Mouse (Mus musculus) adrenal gland, postnatal 14 days (tissue): ENCODE data around the gene Pcsk7. TPM values are rescaled to one million over a fixed set of nuclear protein-coding genes. Genes with fewer than 3 reads are reported as not detected.

Experiments
- DNase-seq: peaks from one replicate; pipeline ENCODE4 v3.0.0; 2021; ENCODE audit warnings: mixed read lengths
- microRNA-seq, 2 experiments: library from miRNA; unstranded; fragments of <30 nt; microRNA quantifications; one replicate each; pipeline ENCODE4 v1.2.0; 2021
- total RNA-seq: library from RNA; stranded (reverse); gene quantifications from 2 replicates; pipeline ENCODE4 v1.2.3, GENCODE M21; 2021

Pcsk7 gene
- total RNA-seq, 1 experiment from 2014 or later, result 26.6 TPM

DNA sequence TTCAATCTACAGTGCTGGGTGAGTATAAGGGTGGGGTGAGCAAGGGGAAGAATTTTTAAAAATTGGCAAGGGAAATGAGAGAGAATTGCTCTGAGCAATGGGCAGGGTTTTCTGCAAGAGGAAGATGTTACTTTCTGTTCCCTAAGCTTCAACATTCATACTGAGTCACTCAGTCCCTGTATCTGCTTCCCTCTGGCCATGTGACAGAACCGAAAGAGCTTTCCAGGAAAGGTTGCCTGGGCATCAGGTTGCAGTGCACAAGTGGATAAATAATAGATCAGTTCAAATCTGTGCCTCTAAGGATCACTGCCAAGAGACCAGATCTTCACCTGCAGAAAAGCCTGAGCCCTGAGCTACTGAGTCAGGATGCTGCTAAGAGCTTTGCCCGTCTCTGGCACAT, 55.6 kb downstream of the Pcsk7 start:
- peak; percentile 50 for DNase-seq

DNA sequence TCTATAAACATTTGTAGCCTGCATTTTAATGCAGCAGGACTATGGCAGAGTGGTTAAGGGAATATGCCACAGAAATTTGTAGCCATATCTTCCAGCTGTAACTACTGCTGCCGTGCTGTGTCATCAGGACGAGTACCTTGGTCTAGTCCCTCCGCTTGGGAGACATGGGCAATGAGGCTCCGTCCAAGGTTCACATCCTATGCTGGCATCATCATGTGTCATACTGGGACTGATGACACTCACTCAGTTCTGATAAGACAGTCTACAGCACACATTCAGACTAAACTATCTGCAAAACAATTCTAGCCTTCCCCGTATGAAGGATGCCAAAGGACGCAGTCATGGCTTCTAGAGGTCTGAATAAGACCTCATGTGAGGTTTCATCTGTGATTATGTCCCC, 57.3 kb downstream of the Pcsk7 start:
- peak; percentile 49 for DNase-seq

DNA sequence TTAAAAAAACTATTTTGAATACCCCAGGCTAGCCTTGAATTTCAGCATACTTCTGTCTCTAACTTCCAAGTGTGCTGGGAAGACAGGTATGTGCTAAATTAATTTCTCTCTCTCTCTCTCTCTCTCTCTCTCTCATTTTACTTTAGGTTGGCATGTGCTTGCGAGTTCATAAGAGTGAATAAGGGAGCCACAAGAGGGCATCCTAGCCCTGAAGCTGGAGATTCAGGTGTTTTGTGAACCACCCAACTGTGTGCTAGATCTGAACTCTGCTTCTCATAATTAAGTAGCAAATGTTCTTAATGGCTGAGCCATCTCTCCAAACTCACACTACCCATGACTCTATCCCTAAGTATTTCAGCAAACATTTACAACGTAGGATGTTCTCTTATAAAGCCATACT, 70.6 kb downstream of the Pcsk7 start:
- no peak for DNase-seq

Small RNA genes lying within 50 kb of the gene (microRNA-seq; reads per million reads assigned to microRNA genes)
- gene Mir7087, result 0.85 to 1.5 reads per million in 2 experiments

Other genes starting within 250 kb of the Pcsk7 start
- gene Cep164, start 77.8 kb upstream of the Pcsk7 start, total RNA-seq, result 12.4 and 13.1 TPM in 2 replicates
- 25.2 and 25.6 TPM in 2 replicates for gene Bace1, start 67.9 kb upstream of the Pcsk7 start, total RNA-seq
- 39.0 and 40.0 TPM in 2 replicates for gene Rnf214, start 414 bp downstream of the Pcsk7 start, total RNA-seq
- 57.9 and 85.1 TPM in 2 replicates for gene Tagln, start 29.6 kb downstream of the Pcsk7 start, total RNA-seq
- 177 and 178 TPM in 2 replicates for gene Sidt2, start 48.8 kb downstream of the Pcsk7 start, total RNA-seq
- gene Pafah1b2, start 106.2 kb downstream of the Pcsk7 start, total RNA-seq, result 132 and 135 TPM in 2 replicates
- 53.9 and 56.6 TPM in 2 replicates for gene Sik3, start 106.3 kb downstream of the Pcsk7 start, total RNA-seq